Mouse (Mus musculus): ENCODE measurements around the gene S100pbp. TPM values are rescaled to one million over a fixed set of nuclear protein-coding genes. Genes with fewer than 3 reads are reported as not detected.

S100pbp gene
- polyA plus RNA-seq, 1 experiment, result 6.4 TPM

- Histone ChIP-seq H3K27ac (ENCODE audit: insufficient read depth, low read depth, low read length) (no peak overlapping the region), H3K4me1 (ENCODE audit: control insufficient read depth, insufficient read depth, insufficient read length, low read length) (peaks cover 2% of the 10 kb centered on the region), H3K4me3 (ENCODE audit: low read depth, low read length) (peak overlapping the region; percentile 33), H3K36me3 (ENCODE audit: control insufficient read depth, insufficient read depth, low read length) (no peaks in the 10 kb centered on the region), H3K27me3 (ENCODE audit: control insufficient read depth, insufficient read depth, low read length) (peaks cover 29% of the 10 kb centered on the region)
- WGBS, result 3% methylated on average over 59 of the region's 59 CpGs
- 0 out of 2 replicates have a peak, but pooled peaks have one; percentile 11 for TF ChIP-seq CTCF (IDR thresholded peaks at IDR 0.05; ENCODE audit: extremely low read depth, insufficient read length, insufficient replicate concordance, low read depth, low read length)
- no peak for TF ChIP-seq POLR2A (IDR thresholded peaks at IDR 0.05; ENCODE audit: low read depth, low read length)
These were observed 68.7 kb downstream of the S100pbp start for GRCm38 (mm10) chr4:129120520-129121445.

DNA sequence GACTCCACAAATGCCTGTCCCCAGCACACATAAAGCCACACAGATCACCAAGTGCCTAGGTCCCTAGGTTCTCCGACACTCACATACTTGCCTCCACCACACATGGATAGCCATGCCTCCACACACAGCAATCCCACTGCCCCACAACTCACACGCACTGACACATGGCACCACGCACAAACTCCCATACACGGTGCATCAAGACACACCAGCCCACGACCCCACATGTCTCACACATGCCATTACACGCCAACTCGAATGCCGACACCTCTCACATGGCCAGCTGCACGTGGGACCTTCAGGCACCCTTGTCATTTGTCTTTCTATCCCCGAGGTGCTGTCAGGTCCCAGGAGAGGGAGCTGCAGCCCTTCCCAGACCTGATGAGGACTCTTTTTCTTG lies 69.8 kb downstream of the S100pbp start:
- no peak for TF ChIP-seq CTCF (IDR thresholded peaks at IDR 0.05; ENCODE audit: extremely low read depth, insufficient read length, insufficient replicate concordance, low read depth, low read length)
- TF ChIP-seq POLR2A (IDR thresholded peaks at IDR 0.05; ENCODE audit: low read depth, low read length), result no peak
- H3K4me1 ChIP-seq (ENCODE audit: control insufficient read depth, insufficient read depth, insufficient read length, low read length), result no peaks in the 10 kb centered on the region; the same call in 1 of the 2 replicates
- H3K36me3 ChIP-seq (ENCODE audit: control insufficient read depth, insufficient read depth, low read length), result no peaks in the 10 kb centered on the region
- WGBS, result 75% methylated on average over 10 of the region's 10 CpGs
- no peak overlapping the region for H3K4me3 ChIP-seq (ENCODE audit: low read depth, low read length)
- H3K27ac ChIP-seq (ENCODE audit: insufficient read depth, low read depth, low read length), result no peak overlapping the region
- peaks cover 29% of the 10 kb centered on the region for H3K27me3 ChIP-seq (ENCODE audit: control insufficient read depth, insufficient read depth, low read length)

GRCm38 (mm10) chr4:129117720-129118510 lies 71.6 kb downstream of the S100pbp start:
- Histone ChIP-seq H3K27me3 (ENCODE audit: control insufficient read depth, insufficient read depth, low read length) (peaks cover 24% of the 10 kb centered on the region), H3K36me3 (ENCODE audit: control insufficient read depth, insufficient read depth, low read length) (no peaks in the 10 kb centered on the region), H3K4me3 (ENCODE audit: low read depth, low read length) (no peak overlapping the region), H3K27ac (ENCODE audit: insufficient read depth, low read depth, low read length) (no peak overlapping the region), H3K4me1 (ENCODE audit: control insufficient read depth, insufficient read depth, insufficient read length, low read length) (peaks cover 4% of the 10 kb centered on the region)
- TF ChIP-seq CTCF (IDR thresholded peaks at IDR 0.05; ENCODE audit: extremely low read depth, insufficient read length, insufficient replicate concordance, low read depth, low read length), result no peak
- no peak for TF ChIP-seq POLR2A (IDR thresholded peaks at IDR 0.05; ENCODE audit: low read depth, low read length)
- 83% methylated on average over 14 of the region's 14 CpGs for WGBS

DNA sequence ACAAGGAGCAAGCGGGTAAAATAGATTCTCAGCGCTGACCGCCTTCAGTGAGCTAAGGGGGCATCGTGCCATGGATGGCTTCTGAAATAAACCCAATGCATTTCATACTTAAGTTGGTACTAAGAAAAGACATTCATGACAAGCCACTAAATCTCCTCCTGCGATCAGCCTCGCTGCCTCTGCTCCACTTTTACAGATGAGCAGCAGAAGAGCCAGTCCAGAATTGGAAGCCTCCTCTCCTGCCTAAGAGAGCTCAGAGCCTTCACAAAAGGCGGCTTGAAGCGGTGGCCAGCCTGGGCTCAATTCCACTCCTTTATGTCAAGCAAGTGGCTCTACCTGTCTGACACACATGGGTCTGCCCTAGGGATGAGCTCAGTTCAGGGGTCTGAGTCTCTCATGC lies 72.8 kb downstream of the S100pbp start:
- Histone ChIP-seq H3K4me3 (ENCODE audit: low read depth, low read length) (no peak overlapping the region), H3K27ac (ENCODE audit: insufficient read depth, low read depth, low read length) (no peak overlapping the region), H3K36me3 (ENCODE audit: control insufficient read depth, insufficient read depth, low read length) (peaks cover 12% of the 10 kb centered on the region), H3K4me1 (ENCODE audit: control insufficient read depth, insufficient read depth, insufficient read length, low read length) (peaks cover 6% of the 10 kb centered on the region), H3K27me3 (ENCODE audit: control insufficient read depth, insufficient read depth, low read length) (peaks cover 14% of the 10 kb centered on the region)
- TF ChIP-seq CTCF (IDR thresholded peaks at IDR 0.05; ENCODE audit: extremely low read depth, insufficient read length, insufficient replicate concordance, low read depth, low read length) (no peak), POLR2A (IDR thresholded peaks at IDR 0.05; ENCODE audit: low read depth, low read length) (no peak)
- 91% methylated on average over 8 of the region's 8 CpGs for WGBS

DNA sequence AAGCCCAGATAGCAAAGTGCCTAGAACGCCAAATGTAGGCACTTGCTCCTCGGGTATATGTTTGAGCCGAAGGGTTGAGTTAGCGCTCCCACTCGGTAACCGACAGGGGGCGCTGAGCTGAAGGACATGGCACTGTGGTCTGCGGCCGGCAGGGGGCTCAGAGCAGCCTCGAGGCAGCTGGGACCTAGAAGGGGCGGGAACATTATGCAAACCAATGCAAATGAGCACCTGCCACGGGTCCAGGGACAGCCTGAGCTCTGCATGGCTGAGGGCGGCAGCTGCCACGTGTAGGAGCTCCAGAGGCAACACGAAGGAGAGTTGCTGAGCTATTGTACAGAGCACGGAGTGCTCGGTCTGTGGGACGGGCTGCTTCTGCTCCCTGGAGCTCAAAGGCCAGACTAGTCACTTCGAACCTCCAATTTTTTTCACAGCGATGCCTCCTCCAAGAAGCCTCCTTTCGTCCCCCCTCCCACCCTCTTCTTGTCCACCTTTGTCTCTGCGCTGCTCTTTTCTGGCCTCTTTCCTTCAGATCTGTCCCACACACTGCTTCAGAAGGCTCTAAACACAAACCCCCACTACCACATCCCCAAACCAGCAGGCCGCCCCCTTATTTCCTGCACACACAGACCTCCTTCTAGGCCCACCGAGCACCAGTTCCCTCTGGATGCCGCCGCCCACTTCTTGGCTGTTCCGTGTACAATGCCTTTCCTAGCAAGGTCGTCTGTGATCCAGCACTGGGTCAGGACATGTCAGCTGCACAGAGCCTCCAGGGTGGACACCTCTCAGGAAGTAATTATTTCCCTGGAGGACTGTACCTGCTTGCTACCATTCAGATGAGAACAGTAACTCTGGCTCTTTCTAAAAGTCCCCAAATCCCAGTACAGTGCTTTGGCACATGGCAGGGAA lies 76.2 kb downstream of the S100pbp start:
- Histone ChIP-seq H3K27ac (ENCODE audit: insufficient read depth, low read depth, low read length) (no peak overlapping the region), H3K4me1 (ENCODE audit: control insufficient read depth, insufficient read depth, insufficient read length, low read length) (peaks cover 23% of the 10 kb centered on the region), H3K36me3 (ENCODE audit: control insufficient read depth, insufficient read depth, low read length) (peaks cover 37% of the 10 kb centered on the region), H3K27me3 (ENCODE audit: control insufficient read depth, insufficient read depth, low read length) (no peaks in the 10 kb centered on the region), H3K4me3 (ENCODE audit: low read depth, low read length) (no peak overlapping the region)
- WGBS, result 40% methylated on average over 28 of the region's 28 CpGs
- TF ChIP-seq CTCF (IDR thresholded peaks at IDR 0.05; ENCODE audit: extremely low read depth, insufficient read length, insufficient replicate concordance, low read depth, low read length) (peak; percentile 93), POLR2A (IDR thresholded peaks at IDR 0.05; ENCODE audit: low read depth, low read length) (no peak)

DNA sequence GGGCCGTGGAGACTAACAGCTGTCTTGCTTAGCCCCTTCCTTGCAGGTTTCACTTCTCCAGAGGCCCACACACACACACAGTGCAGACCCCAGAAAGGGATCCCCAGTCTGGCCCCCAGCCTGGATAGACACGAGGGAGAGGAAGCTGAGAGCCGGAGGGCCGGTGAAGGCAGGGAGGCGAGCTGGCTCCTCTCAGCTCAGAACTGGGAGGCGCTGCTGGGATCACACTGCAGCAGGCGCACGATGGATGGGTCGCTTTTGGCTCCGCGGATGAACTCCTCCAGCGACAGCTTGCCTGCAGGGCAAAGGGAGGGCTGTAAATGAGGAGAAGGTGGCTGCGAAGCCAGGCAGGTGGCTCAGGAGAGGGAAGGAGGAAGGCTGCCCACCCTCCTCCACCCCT lies 77.3 kb downstream of the S100pbp start:
- Histone ChIP-seq H3K36me3 (ENCODE audit: control insufficient read depth, insufficient read depth, low read length) (peaks cover 40% of the 10 kb centered on the region), H3K27me3 (ENCODE audit: control insufficient read depth, insufficient read depth, low read length) (no peaks in the 10 kb centered on the region), H3K4me3 (ENCODE audit: low read depth, low read length) (no peak overlapping the region), H3K27ac (ENCODE audit: insufficient read depth, low read depth, low read length) (no peak overlapping the region), H3K4me1 (ENCODE audit: control insufficient read depth, insufficient read depth, insufficient read length, low read length) (peaks cover 28% of the 10 kb centered on the region)
- WGBS, result 75% methylated on average over 13 of the region's 13 CpGs
- no peak for TF ChIP-seq CTCF (IDR thresholded peaks at IDR 0.05; ENCODE audit: extremely low read depth, insufficient read length, insufficient replicate concordance, low read depth, low read length)
- no peak for TF ChIP-seq POLR2A (IDR thresholded peaks at IDR 0.05; ENCODE audit: low read depth, low read length)
